13 mouse cellular contexts compared by ENCODE assay signal in genomic region chr19:55660165-55660564, GRCm38 (mm10).
A peak's percentile ranks its signal among the peaks of the same experiment; 100 is the strongest.
DNase-seq lines count a peak whose midpoint lies in the region; ATAC-seq lines count a peak whose summit lies in the region.
"Had no signal": no experiment of that assay in that cellular context is flagged by ENCODE, and none has a peak within 500 bp of the region (broad histone marks: within the 10 kb centered on the region; RNA-seq: fewer than 3 reads in every experiment).

No protein-coding gene starts in this region.

- H3K27ac ChIP-seq in limb, embryonic 10.5 days: peak overlapping the region; percentile 51; the same call in 1 of the 2 replicates
- H3K27ac ChIP-seq: neural tube, embryonic 13.5 days had no signal

- intact Hi-C loops in left cerebral cortex, postnatal 14 days (cut with DNase I): no loop called here
- intact Hi-C loops in left cerebral cortex, postnatal 4 days (cut with DNase I): no loop called here

- peaks cover 35% of the 10 kb centered on the region for H3K27me3 ChIP-seq in limb, embryonic 10.5 days (ENCODE audit: low read depth, poor library complexity, severe bottlenecking)
- peaks cover 35% of the 10 kb centered on the region for H3K27me3 ChIP-seq in megakaryocyte, embryonic 14.5 days (replicated peaks)
- H3K27me3 ChIP-seq: neural tube, embryonic 13.5 days had no signal

- peak; percentile 35 to 46 for DNase-seq in adrenal gland, adult (ENCODE audit: inconsistent age in 2 of 2, low spot score in 1 of 2)
- DNase-seq in adrenal gland, adult 18-20 months (ENCODE audit: low spot score in 2 of 2): no peak
- DNase-seq in left cerebral cortex, postnatal 14 days (ENCODE audit: low spot score in 2 of 2): peak; percentile 13 to 29
- no peak for DNase-seq in left cerebral cortex, postnatal 4 days
- DNase-seq in limb, embryonic 10.5 days (ENCODE audit: low spot score): no peak
- DNase-seq in cerebellum, adult 9-11 months: no peak
- DNase-seq: adrenal gland, postnatal 10 days; cerebellum, postnatal 36 days; kidney, adult 8-10 months; thymus, postnatal 4 days had no signal

- H3K36me3 ChIP-seq in limb, embryonic 10.5 days: no peaks in the 10 kb centered on the region
- no peaks in the 10 kb centered on the region for H3K36me3 ChIP-seq in megakaryocyte, embryonic 14.5 days (replicated peaks; ENCODE audit: low read length)
- H3K36me3 ChIP-seq: neural tube, embryonic 13.5 days had no signal

- no peak overlapping the region for H3K4me3 ChIP-seq in limb, embryonic 10.5 days
- H3K4me3 ChIP-seq in megakaryocyte, embryonic 14.5 days (replicated peaks): peak overlapping the region; percentile 4
- H3K4me3 ChIP-seq: neural tube, embryonic 13.5 days had no signal

- 92% methylated on average over 11 of the region's 11 CpGs for WGBS in limb, embryonic 10.5 days

- H3K9me3 ChIP-seq in limb, embryonic 10.5 days (replicated peaks): no peaks in the 10 kb centered on the region
- peaks cover 6% of the 10 kb centered on the region for H3K9me3 ChIP-seq in megakaryocyte, embryonic 14.5 days
- H3K9me3 ChIP-seq: neural tube, embryonic 13.5 days had no signal

- ATAC-seq in CD4-positive, CD25-positive, alpha-beta regulatory T cell, adult 4 months: no peak

- peaks cover 34% of the 10 kb centered on the region for H3K4me1 ChIP-seq in limb, embryonic 10.5 days
- peaks cover 9% of the 10 kb centered on the region; the same call in 1 of the 2 replicates for H3K4me1 ChIP-seq in megakaryocyte, embryonic 14.5 days

Comparison
In these comparisons a context has a peak if more than half of its experiments do, and no peak if none do; other contexts are left out.
1. DNase-seq: peak in adrenal gland, adult (2 of 2) and left cerebral cortex, postnatal 14 days (2 of 2); none in adrenal gland, adult 18-20 months (0 of 2), left cerebral cortex, postnatal 4 days (single experiment), limb, embryonic 10.5 days (single experiment) and cerebellum, adult 9-11 months (single experiment).